Mouse (Mus musculus) testis, postnatal 10 days (tissue): ENCODE results near the gene Vps11.
A peak's percentile ranks its signal among the peaks of the same experiment; 100 is the strongest.
"Not testable (repeated sequence)": the region's sequence is repeated elsewhere in the genome, so short reads cannot be mapped to it uniquely, and the experiment has no call there.

Source experiments
- DNase-seq: peaks from one replicate; pipeline ENCODE4 v3.0.0; 2021; ENCODE audit warnings: low spot score

Vps11 gene

GRCm38 (mm10) chr9:44314257-44314547 lies 47.3 kb downstream of the Vps11 start:
- no peak for DNase-seq

DNA sequence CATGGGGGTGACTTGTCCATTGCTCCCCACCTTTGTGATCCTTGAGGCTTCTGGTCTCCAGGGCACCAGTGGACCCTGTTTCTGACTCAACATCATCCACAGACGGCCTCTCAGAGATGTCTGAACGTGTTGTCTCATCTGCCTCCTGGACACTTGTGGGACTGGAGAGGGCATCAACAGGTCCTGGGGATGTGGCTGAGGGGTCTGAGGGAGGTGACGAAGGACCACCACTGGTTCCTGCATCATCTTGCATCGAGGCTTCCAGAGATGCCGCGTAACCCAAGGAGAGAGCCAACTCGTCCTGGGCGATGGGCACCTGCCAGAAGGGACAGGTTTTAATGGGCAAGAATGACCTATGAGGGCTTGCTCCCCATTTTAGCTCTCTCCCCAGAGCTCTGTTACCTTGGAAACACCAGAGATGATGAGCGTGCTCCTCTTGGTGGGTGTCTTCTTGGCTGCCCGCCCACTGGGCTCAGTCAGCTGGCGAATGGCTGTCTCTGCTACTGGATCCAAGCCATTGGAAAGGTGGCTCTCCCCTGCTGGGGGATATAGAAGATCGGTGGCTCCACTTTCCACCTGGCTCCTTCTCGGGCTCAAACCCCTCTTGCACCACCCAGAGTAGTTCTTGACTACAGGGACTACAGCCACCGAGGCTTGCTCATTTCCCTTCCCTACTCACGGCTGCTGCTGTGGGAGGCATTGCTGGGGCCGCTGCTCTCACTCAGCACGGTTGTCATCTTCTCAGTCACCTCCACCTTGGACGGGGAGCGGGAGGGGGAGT lies 47.8 kb downstream of the Vps11 start:
- no peak for DNase-seq

DNA sequence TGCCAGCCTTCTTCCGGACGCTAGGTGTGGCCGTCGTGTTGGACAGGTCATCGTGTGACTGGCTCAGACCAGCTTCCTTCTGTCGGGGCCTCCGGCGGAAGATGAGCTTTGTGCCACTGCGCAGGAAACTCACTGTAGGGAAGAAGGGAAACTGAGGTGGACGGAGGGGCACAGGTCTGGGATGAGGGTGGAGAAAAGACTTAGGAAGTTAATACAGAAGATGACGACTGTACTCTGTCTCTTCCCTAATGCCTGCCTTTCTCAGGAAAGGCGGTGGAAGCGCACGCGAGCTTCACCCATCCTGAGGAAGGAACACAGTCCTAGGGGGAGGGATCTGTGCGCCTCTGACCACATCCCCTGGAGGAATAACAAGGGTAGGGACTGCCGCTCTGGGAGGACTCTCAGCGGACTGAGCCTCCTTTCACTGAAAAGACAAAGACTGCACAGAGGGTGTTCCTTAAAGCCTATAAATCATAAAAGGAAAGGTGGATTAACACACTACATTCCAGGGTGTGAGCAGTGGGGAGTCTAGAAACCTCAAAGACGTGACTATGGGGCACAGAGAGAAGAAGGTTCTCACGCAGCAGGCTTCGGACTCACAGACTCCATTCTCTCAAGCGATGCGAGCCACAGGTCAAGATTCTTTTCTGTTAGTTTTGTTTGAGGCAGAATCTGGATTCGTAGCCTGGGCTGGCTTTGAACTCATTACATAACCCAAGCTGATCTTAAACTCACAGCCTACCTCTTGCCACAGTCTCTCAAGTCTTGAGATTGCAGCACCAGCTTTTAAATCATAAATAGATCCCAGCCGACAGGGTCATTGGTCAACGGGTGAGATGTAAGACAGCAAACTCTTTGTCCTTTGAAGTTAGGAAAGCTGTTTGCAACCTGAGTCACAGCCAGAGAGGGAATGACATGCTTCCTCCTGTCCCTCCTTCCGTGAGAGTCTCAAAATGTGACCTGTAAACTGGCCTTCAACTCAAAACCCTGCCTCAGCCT lies 50.0 kb downstream of the Vps11 start:
- no peak for DNase-seq

DNA sequence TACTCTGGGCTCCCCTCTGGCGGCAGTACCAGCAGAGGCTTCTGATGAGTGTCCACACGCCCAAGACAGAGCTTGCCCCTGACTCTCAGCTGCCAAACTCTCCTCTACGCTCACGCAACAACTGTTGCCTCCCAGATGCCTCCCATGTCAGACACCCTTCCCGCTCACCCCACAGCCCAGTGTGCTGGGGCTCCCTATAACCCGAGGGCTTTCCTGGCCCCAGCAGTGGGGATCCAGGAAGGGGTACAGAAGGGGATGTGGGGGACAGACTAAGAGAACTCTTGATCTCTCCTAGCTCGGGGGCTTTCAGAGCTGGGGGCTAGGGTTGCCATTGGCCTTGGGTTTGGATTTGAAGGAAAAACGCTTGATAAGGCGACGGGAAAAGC lies 50.7 kb downstream of the Vps11 start:
- DNase-seq: no peak

- no peak for DNase-seq
Measured at GRCm38 (mm10) chr9:44309756-44310155, 51.7 kb downstream of the Vps11 start.

DNA sequence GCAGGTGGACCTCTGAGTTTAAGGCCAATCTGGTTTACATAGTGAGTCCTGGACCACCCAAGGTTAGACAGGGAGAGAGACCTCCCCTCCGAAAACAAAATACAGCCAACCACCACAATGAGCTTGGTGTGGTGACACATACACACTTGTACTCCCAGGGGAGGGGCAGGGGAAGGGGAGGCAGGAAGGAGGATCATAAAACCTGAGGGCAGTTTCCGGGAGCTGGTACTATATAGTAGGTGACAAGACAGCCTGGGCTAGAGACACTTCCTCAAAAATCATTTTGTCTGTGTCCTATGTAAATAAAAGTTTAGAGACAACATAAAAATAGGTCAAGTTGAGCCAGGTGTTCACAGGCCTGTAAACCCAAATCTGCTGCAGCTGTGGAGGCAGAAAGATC lies 54.2 kb downstream of the Vps11 start:
- DNase-seq: no peak

GRCm38 (mm10) chr9:44306532-44306931 lies 54.9 kb downstream of the Vps11 start:
- DNase-seq: no peak

DNA sequence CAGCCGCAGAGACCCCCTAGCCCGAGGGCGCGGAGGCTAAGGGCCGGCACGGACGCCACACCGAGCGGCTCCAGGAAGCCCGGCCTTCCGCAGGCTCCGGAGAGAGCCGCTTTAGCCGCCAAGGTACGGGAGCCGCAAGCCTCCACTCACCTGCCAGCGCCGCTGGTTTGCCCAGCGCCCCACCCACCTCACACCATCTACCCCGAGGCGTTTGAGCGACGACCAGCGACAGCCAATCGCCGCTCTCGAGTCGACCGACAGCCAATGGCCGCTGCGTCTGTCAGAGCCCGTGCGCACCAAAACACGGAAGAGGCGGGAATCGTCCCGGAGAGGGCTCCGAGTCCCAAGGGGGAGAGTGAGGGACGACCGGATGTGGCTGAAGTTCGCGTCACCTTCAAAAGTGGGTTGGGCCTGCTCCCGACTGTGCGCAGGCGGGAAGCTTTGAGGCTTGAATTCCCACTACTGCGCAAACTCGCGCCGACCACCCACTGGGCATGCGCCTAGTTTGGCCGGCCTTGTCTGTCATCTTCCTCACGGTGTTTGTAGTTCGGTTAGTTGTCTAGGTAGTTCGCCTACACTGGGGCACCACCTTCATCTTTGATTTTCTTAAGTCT lies 55.9 kb downstream of the Vps11 start, which contains the start of gene Hinfp:
TSS of gene Hinfp (minus strand) at position 206 of the 614 bp plus-strand sequence.
- DNase-seq: peak; percentile 97

- not testable (repeated sequence) for DNase-seq
Measured at GRCm38 (mm10) chr9:44300001-44300400, 61.5 kb downstream of the Vps11 start.
